Comparison of ENCODE assay signal across 22 mouse cellular contexts in the genomic region with DNA sequence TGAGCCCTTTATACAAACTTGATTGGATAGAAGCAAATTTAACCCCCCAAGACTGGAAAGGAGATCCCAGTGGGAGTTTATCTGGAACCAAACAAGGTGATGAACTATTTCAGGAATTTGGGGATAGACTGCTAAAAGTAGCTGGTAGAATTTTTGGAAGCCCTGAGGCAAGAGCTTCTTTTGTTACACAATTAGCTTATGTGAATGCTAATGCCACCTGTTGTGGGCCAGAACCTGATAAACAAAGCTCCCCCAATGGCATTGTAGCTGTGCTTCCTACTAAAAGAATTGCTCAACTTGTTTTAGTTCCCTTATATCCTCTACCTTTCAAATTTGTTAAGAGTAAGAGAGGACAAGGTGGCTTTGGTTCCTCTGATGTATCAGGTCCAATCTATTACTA.
"Had no signal": no experiment of that assay in that cellular context is flagged by ENCODE, and none has a peak within 500 bp of the region (broad histone marks: within the 10 kb centered on the region; RNA-seq: fewer than 3 reads in every experiment).

No protein-coding gene starts in this region.

- H3K27me3 ChIP-seq: lung, embryonic 15.5 days; megakaryocyte, embryonic 14.5 days; midbrain, embryonic 13.5 days; neural tube, embryonic 13.5 days; neural tube, embryonic 15.5 days had no signal

- H3K9ac ChIP-seq: liver, postnatal 0 days; lung, embryonic 15.5 days; midbrain, embryonic 13.5 days; neural tube, embryonic 13.5 days; neural tube, embryonic 15.5 days had no signal

- DNase-seq: liver, postnatal 0 days; lung, adult 2 months; lung, postnatal 14 days; lung, postnatal 36 days; retina, postnatal 1 day; right cerebral cortex, adult 18-20 months; right cerebral cortex, postnatal 25 days; right cerebral cortex, postnatal 4 days; spleen, adult 18-20 months; thymus, adult 18-20 months; thymus, postnatal 14 days; thymus, postnatal 36 days had no signal

- H3K4me3 ChIP-seq: lung, embryonic 15.5 days; megakaryocyte, embryonic 14.5 days; midbrain, embryonic 13.5 days; myocyte; neural tube, embryonic 13.5 days; neural tube, embryonic 15.5 days had no signal

- H3K9me3 ChIP-seq: lung, embryonic 15.5 days; megakaryocyte, embryonic 14.5 days; midbrain, embryonic 13.5 days; neural tube, embryonic 13.5 days; neural tube, embryonic 15.5 days had no signal

- H3K36me3 ChIP-seq: lung, embryonic 15.5 days; midbrain, embryonic 13.5 days; neural tube, embryonic 13.5 days; neural tube, embryonic 15.5 days had no signal

- H3K4me1 ChIP-seq: lung, embryonic 15.5 days; megakaryocyte, embryonic 14.5 days; midbrain, embryonic 13.5 days; neural tube, embryonic 13.5 days; neural tube, embryonic 15.5 days had no signal

- H3K27ac ChIP-seq: lung, embryonic 15.5 days; macrophage; midbrain, embryonic 13.5 days; neural tube, embryonic 13.5 days; neural tube, embryonic 15.5 days had no signal

- H3K4me2 ChIP-seq: lung, embryonic 15.5 days; midbrain, embryonic 11.5 days; midbrain, embryonic 13.5 days; neural tube, embryonic 13.5 days; neural tube, embryonic 15.5 days had no signal

- ATAC-seq: liver, postnatal 0 days; lung, postnatal 0 days; midbrain, embryonic 13.5 days; midbrain, embryonic 16.5 days had no signal
